Mouse (Mus musculus) adipocyte (in vitro differentiated cells): ENCODE measurements around the gene Kbtbd6.
"Not testable (repeated sequence)": the region's sequence is repeated elsewhere in the genome, so short reads cannot be mapped to it uniquely, and the experiment has no call there.

Experiments
- DNase-seq: peaks from one replicate; pipeline ENCODE4 v3.0.0-alpha.2; 2016; ENCODE audit warnings: low spot score

Gene Kbtbd6

DNA sequence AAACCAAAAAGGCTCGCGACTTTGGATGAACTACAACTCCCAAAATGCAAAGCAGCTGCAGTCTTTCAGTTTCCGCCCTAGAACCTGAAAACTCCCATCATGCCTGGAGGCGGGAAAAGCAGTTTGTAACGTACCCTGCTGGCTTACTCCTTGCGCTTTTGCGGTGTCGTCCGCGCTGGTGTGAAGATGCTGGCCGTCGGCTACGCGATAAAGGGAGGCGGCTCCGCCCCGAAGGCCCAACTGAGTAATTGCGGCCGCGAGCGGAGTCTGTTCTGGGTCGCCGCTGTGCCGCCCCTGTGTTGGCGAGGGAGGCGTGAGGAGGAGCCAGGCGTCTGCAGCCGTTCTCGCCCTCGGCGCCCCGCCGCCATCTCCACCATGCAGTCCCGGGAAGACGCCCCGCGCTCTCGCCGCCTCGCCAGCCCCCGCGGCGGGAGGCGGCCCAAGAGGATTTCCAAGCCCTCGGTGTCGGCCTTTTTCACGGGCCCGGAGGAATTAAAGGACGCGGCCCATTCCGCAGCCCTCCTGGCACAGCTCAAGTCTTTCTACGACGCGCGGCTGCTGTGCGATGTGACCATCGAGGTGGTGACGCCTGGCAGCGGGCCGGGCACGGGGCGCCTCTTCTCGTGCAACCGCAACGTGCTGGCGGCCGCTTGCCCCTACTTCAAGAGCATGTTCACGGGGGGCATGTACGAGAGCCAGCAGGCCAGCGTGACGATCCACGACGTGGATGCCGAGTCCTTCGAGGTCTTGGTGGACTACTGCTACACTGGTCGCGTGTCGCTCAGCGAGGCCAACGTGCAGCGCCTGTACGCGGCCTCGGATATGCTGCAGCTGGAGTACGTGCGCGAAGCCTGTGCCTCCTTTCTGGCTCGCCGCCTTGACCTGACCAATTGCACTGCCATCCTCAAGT, at the start of gene Kbtbd6:
Gene Kbtbd6, plus strand, starts transcription at position 155 of the 910 bp plus-strand sequence.
- peak; percentile 16 for DNase-seq

DNA sequence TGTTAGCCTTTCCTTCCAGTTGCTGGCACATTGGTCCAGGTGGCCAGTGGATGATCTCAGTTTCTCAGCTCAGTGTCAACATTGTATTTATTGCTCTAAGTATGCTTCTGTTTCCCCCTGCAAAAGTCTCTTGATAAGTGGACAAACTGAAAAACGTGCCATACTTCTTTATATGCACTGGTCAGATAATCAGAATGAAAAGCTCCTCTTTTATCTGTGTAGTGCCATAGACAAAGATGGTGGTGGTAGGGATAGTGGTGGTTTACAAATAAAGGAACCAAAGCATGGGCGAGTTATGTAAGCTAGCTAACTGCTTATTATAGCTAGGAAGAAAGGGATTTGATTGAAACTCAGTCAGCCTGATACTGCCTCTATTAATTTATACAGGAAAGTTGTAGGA, 44.0 kb upstream of the Kbtbd6 start:
- DNase-seq: no peak

DNA sequence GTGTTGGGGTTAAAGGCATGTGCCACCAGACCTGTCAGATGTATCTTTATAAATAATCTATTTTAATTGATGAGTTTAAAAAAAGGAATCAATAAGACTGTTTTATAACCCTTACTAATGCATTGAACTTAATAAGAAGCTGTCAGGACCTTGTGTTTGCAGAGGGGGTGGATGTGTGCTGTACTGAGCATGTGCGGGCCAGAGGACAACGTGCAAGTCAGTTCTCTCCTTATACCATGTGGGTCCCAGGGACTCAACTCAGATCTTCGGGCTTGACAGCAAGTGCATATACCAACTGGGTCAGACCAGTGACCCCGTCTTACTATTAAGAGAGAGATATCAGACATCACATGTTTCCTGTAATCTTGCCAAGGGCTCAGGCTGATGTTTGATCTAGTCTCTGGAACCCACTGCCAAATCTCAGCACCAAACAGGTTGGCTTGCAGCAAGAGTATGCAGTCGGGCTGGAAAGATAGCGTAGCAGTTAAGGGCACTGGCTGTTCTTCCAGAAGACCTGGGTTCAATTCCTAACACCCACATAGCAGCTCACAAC, 42.3 kb upstream of the Kbtbd6 start:
- no peak for DNase-seq

DNA sequence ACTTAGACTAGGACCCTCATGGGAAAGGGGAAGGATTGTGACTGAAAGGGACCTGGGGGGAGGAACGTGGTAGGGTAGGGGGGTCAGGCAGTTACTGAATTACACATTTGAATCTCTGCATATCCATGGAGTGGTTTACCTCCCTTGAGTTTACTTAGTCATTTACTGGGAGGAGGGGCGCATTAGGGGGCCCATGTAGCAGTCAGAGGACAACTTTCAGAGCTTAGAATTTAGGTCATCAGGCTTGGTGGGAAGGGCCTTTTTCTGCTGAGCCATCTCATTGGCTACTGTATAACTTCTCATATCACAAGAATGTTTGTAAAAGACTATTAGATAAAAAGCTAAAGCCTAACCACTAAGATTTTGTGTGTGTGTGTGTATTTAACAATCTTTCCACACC, 41.0 kb upstream of the Kbtbd6 start:
- DNase-seq: no peak

DNA sequence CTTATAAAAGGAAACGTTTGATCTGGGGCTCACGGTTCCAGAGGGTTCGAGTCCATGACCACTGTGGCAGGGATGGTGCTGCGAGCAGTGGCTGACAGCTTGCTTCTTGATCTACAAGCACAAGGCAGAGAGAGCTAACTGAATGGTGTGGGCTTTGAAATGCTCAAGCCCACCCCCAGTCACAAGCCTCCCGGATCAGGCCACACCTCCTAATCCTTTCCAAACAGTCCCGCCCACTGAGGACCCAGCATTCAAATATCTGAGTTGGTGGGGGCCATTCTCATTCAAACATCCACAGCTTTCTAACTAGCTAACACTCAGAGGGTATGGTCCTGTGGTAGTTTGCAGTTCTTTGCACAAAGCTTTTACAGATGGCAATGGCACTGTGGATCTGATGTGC, 38.5 kb upstream of the Kbtbd6 start:
- DNase-seq: no peak

DNA sequence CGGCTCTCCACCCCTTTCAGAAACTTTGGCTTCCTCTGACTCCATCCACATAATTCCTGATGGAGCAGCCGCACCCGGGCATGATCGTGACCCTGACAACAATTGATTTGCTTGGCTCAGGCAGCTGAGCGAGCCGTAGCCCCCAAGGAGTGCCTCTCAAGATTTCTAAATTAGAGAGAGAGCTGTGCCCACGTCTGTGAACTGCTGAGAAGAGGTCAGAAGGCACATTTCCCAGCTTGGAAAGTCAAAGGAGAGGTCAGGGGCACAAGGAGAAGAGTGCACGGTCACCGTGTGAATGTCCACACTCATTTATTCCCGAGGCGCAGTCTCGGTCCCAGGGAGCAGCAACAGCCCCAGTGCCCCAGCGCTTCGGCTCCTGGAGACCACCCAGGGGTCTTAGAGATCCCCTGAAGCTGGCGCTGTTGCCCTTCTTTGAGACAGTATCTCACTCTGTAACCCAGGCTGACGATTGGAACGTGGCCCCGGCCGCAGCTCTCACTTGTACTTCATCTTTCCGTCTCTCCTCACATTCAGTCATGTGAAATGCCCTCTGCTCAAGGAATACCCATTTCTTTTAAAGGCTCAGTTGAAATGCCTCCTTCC, 31.5 kb upstream of the Kbtbd6 start:
- no peak for DNase-seq

DNA sequence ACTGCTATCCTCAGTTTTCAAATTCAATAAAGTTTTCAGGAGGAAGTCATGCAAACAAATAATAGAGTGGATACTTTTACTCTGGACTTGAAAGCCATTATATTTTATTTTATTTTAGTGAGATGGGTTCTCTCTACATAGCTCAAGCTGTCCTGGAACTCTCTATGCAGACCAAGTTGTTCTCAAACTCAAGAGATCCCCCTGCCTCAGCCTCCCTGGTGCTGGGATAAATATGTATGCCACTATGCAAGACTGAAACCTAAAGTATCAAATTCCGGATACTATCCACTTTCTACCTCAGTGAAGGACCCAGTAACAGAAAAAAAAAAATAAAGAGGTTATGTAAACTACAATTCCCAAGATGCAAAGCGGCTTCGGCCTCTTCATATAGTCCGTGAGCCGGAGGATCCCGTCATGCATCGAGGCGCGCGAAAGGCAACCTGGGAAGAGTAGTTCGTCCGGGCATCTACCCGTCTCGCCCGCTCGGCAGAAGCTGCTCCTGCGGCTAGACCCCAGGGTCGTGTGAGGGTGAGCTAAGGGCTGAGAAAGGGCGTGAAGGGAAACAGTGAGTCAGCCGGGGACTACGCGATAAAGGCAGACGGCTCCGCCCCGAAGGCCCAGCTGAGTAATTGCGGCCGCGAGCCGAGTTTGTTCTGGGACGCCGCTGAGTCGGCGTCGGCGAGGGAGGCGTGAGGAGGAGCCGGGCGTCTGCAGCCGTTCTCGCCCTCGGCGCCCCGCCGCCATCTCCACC, 25.5 kb upstream of the Kbtbd6 start, which contains the start of gene Kbtbd7:
Gene Kbtbd7, plus strand, starts transcription at position 533 of the 751 bp plus-strand sequence.
- peak; percentile 62 for DNase-seq

DNA sequence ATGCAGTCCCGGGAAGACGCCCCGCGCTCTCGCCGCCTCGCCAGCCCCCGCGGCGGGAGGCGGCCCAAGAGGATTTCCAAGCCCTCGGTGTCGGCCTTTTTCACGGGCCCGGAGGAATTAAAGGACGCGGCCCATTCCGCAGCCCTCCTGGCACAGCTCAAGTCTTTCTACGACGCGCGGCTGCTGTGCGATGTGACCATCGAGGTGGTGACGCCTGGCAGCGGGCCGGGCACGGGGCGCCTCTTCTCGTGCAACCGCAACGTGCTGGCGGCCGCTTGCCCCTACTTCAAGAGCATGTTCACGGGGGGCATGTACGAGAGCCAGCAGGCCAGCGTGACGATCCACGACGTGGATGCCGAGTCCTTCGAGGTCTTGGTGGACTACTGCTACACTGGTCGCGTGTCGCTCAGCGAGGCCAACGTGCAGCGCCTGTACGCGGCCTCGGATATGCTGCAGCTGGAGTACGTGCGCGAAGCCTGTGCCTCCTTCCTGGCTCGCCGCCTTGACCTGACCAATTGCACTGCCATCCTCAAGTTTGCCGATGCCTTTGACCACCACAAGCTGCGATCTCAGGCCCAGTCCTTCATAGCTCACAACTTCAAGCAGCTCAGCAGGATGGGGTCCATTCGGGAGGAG, 24.8 kb upstream of the Kbtbd6 start:
- DNase-seq: not testable (repeated sequence)

DNA sequence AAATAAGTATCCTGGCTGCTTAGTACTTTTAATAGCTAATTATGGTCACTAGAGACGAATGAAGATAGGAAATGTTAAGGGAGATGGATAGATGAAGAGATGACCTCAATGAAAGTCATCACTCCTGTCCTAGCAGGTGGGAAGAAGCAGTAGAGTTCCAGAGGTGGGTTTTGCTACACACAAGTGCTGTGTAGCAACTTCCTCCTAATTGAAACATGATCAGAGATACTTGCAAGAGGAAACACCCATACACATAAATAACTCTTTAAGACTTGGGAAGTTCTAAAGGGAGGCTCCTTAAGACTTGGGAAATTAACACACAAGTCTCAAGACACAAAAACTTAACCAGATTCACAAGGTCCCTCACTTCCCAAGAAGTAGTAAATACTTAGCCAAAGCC, 17.6 kb upstream of the Kbtbd6 start:
- no peak for DNase-seq

DNA sequence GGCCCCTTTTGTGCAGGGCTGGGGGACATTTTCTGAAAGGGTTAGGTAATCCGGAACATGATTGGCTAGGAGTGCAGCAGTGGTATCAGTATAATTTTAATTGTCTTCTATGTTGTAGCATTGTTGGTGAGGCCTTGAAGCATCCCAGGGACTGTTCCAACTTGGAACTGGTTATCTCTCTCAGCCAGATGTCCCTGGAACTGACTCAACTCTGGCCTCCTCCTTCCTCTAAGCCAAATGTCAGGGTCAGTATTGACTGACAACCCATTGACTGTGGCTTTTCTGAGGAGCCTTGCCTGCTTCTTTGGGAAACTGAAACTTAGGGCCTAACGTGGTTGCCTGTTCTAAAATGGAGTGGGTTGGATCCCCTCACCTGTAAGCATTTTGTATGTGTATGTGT, 11.0 kb upstream of the Kbtbd6 start:
- DNase-seq: peak; percentile 39

DNA sequence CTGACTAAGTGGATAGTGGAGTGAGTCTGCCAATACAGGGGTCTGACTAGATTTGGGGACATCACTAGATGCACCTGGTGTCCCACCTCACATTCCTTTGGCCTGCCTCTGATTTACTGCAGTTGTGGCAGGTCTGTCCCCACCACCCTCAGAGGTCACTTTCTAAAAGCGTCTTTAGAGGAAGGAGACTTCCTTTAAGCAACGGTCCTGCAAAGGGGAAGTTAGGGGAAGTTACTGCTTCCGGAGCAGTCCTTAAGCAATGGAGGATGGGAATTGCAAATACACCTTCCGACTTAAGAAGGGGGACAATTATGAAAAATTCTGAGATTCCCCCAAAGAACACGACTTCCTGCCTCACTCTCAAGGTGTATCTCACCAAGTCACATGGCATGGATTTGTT, 10.2 kb upstream of the Kbtbd6 start:
- no peak for DNase-seq

DNA sequence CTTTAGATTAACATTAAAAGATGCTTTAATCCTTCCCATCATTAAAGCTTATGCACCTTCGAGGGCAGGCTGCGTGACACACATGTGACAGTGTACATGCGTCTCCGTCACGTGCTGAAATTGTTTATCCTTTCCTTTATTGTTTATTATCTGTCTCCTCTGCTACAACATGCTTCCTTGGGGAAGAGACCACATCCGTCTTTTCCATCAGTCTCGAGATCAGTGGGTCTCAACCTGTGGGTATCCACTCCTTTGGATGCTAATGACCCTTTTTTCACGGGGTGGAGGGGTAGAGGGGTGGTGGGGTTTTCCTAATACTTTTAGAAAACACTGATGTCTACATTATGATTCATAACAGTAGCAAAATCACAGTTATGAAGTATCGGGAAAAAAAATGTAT, 7.0 kb upstream of the Kbtbd6 start:
- no peak for DNase-seq

DNA sequence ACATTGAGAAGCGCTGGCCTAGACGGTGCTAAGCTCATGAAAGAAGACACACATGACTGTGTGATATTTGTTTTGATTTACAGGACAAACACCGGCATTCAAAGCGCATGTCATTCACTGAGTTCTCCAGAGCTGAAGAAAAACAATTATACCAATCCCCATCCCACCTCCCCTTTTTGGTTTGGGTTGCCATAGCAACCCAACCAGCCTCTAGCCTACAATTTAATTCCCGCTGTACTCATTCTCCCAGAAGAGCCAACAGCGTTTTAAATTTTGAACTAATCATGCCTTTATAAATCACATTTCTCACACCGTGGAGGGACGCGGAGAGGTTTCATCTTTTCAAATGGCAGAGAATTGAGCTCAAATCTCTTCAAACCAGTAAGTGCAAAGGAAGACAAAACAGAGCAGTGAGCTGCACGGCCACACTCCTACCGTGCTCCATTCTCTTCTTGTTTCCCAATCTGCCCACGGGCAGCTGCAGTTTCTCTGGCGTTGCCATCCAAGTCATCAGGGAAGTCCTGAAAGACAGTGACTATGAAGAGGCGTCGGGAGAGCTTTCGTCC, 6.5 kb upstream of the Kbtbd6 start:
- no peak for DNase-seq

DNA sequence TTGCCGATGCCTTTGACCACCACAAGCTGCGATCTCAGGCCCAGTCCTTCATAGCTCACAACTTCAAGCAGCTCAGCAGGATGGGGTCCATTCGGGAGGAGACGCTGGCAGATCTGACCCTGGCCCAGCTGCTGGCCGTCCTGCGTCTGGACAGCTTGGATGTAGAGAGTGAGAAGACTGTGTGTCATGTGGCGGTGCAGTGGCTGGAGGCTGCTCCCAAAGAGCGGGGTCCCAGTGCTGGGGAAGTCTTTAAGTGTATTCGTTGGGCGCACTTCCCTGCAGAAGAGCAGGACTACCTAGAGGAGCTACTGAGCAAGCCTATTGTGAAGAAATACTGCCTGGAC, 928 bp downstream of the Kbtbd6 start:
- not testable (repeated sequence) for DNase-seq

DNA sequence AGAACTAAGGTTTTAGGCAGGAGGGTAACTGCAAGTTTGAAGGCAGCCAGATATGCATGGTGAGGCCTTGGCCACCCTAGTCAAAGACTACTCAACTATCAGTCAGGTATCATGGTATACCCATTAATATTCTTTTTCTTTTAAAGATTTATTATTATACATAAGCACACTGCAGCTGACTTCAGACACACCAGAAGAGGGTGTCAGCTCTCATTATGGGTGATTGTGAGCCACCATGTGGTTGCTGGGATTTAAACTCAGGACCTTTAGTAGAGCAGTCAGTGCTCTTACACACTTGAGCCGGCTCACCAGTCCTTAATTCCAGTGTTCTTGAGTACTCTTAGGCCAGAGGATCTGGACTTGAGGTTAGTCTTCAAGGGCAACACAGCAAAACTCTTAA, 8.8 kb downstream of the Kbtbd6 start:
- no peak for DNase-seq

DNA sequence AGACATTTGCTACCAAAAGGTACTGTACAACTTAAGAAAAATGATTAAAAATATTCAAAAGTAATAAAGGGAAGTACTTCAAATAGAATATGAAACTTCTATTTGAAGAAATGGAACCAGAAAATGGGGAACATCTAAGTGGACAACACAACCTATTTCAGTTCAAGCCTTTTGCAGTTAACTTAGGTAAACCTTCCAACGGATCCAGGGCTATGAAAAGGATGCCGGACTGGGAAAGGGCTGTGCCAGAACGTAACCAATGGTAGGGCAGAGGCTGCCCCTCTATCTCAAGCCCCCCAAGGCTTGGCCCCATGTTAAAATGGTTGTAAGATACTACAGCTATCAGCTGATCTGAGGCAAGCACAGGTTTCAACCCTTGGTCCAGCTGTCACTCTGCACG, 9.4 kb downstream of the Kbtbd6 start:
- DNase-seq: no peak

DNA sequence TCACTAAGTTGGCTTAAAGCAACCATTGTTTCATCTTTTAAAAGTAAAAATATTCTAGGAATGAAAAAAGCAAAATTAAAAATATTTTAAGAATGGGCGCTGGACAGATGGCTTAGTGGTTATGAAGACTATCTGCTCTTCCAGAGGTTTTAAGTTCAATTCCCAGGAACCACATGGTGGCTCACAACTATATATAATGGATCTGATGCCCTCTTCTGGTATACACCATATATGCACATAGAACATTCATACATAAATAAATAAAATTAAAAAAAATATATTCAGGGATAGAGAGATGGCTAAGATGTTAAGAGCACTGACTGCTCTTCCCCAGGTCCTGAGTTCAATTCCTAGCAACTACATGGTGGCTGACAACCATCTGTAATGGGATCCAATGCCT, 14.0 kb downstream of the Kbtbd6 start:
- no peak for DNase-seq

DNA sequence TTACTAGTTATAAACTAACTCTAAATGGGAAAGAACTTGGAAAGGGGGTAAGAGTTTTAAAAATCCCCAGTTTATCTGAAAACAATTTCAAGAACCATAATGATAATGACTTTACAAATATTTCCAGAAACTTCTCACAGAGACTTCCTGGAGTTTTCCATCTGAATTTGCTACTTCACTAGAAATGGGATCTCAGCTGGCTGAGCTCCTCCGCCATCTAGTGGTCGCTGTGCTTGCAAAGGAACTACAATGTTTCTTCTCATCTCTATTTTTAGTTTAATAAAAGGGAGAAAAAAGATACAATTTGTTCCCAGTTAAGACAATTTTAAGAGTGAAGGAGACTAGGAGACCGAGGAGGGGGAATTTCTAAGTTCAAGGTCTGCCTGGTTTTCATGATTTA, 16.0 kb downstream of the Kbtbd6 start:
- peak; percentile 74 for DNase-seq

DNA sequence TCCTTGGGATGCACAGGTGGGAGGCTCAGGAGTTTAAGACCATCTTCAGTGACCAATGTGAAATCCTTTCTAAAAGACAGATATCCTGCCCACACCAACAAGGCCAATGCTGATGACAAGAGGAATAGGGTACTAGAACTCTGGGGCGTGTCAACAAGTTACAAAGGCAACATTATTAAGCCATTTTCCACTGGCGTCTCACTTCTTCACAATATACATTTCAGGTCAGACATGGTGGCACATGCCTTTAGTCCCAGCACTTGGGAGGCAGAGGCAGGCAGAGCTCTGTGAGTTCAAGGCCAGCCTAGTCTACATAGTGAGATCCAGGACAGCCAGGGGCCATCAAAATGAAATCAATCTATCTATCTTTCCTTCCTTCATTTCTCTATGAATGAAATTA, 21.7 kb downstream of the Kbtbd6 start:
- no peak for DNase-seq

DNA sequence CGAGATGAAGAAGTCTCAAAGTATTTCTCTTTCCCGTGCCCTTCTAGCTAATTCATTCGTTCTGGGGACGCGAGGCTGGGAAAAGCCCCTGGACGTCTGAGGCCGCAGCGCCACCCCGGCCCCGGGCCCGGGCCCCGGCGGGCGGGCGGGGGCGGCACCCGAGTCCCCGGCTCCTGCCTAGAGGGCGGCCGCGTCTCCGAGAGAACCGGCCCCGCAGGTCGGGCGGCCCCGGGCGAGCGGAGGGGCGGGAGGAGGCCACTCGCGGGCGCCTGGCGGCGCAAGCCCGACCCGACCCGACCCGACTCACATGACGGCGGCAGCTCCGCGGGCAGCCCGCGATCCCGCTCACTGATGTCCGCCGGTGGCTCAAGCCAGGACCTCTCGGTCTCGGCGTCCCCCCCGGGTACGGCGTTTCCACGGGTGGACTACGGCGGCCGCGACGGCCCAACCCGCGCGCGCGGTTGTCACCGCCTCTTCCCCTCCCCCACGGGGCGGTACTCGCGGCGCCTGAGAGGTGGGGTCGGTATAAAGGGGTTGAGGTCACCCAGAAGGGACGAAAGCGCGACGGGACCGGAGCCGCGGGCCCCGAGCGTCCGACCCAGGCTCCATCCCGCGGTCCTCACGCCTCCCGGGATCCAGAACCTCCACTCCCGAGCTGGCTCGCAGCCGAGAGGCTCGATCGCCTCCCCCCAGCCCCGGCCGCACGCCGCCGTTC, 29.1 kb downstream of the Kbtbd6 start, which contains the start of gene Elf1:
Gene Elf1, plus strand, starts transcription at position 571 of the 715 bp plus-strand sequence.
- peak; percentile 91 for DNase-seq
